Mouse (Mus musculus): ENCODE measurements around the gene Klf9.
"Not testable (repeated sequence)": the region's sequence is repeated elsewhere in the genome, so short reads cannot be mapped to it uniquely, and the experiment has no call there.

Gene Klf9

GRCm38 (mm10) chr19:23139756-23140470, 1.1 kb upstream of the Klf9 start:
- no peak for DNase-seq (ENCODE audit: extremely low read depth, low read depth, low spot score)

- DNase-seq (ENCODE audit: extremely low read depth, low read depth, low spot score), result no peak
Measured at GRCm38 (mm10) chr19:23141391-23142281, 610 bp downstream of the Klf9 start.

GRCm38 (mm10) chr19:23142427-23143073, 1.5 kb downstream of the Klf9 start:
- DNase-seq (ENCODE audit: extremely low read depth, low read depth, low spot score), result no peak

- DNase-seq (ENCODE audit: extremely low read depth, low read depth, low spot score), result no peak
Measured at GRCm38 (mm10) chr19:23143074-23143445, 2.0 kb downstream of the Klf9 start.

- no peak for DNase-seq (ENCODE audit: extremely low read depth, low read depth, low spot score)
Measured at GRCm38 (mm10) chr19:23143541-23143940, 2.5 kb downstream of the Klf9 start.

- no peak for DNase-seq (ENCODE audit: extremely low read depth, low read depth, low spot score)
Measured at GRCm38 (mm10) chr19:23144031-23144430, 3.0 kb downstream of the Klf9 start.

GRCm38 (mm10) chr19:23145146-23145545, 4.1 kb downstream of the Klf9 start:
- DNase-seq (ENCODE audit: extremely low read depth, low read depth, low spot score), result no peak

- DNase-seq (ENCODE audit: extremely low read depth, low read depth, low spot score), result not testable (repeated sequence)
Measured at GRCm38 (mm10) chr19:23145575-23145974, 4.5 kb downstream of the Klf9 start.

GRCm38 (mm10) chr19:23146409-23146861, 5.4 kb downstream of the Klf9 start:
- DNase-seq (ENCODE audit: extremely low read depth, low read depth, low spot score), result no peak

- no peak for DNase-seq (ENCODE audit: extremely low read depth, low read depth, low spot score)
Measured at GRCm38 (mm10) chr19:23147026-23147966, 6.3 kb downstream of the Klf9 start.

- no peak for DNase-seq (ENCODE audit: extremely low read depth, low read depth, low spot score)
Measured at GRCm38 (mm10) chr19:23149465-23150410, 8.7 kb downstream of the Klf9 start.

GRCm38 (mm10) chr19:23150556-23151265, 9.7 kb downstream of the Klf9 start:
- no peak for DNase-seq (ENCODE audit: extremely low read depth, low read depth, low spot score)

- no peak for DNase-seq (ENCODE audit: extremely low read depth, low read depth, low spot score)
Measured at GRCm38 (mm10) chr19:23151651-23152070, 10.6 kb downstream of the Klf9 start.

- no peak for DNase-seq (ENCODE audit: extremely low read depth, low read depth, low spot score)
Measured at GRCm38 (mm10) chr19:23152201-23152640, 11.2 kb downstream of the Klf9 start.

GRCm38 (mm10) chr19:23152771-23153605, 12.0 kb downstream of the Klf9 start:
- DNase-seq (ENCODE audit: extremely low read depth, low read depth, low spot score), result no peak

GRCm38 (mm10) chr19:23153606-23154127, 12.6 kb downstream of the Klf9 start:
- no peak for DNase-seq (ENCODE audit: extremely low read depth, low read depth, low spot score)

- DNase-seq (ENCODE audit: extremely low read depth, low read depth, low spot score), result no peak
Measured at GRCm38 (mm10) chr19:23159780-23160395, 18.9 kb downstream of the Klf9 start.

All from fat pad, adult 2 months (tissue).